Mouse (Mus musculus) lung, adult 2 months (tissue): ENCODE measurements around the gene Gm12888. TPM values are rescaled to one million over a fixed set of nuclear protein-coding genes. Genes with fewer than 3 reads are reported as not detected.
"Not testable (repeated sequence)": the region's sequence is repeated elsewhere in the genome, so short reads cannot be mapped to it uniquely, and the experiment has no call there.

Source experiments
- DNase-seq: peaks from one replicate; pipeline ENCODE4 v3.0.0; 2022
- H3K4me1 ChIP-seq: fragments of 200-500 bp; 2 replicates; pipeline ENCODE4 v1.6.1; 2011; ENCODE audit warnings: low read length; ENCODE audit not compliant: control insufficient read depth, insufficient read depth
- H3K4me3 ChIP-seq: fragments of 200-500 bp; replicated peaks from 2 replicates; pipeline ENCODE3; 2011; ENCODE audit warnings: low read depth, mild to moderate bottlenecking, control low read depth, low read length; ENCODE audit errors: extremely low read depth
- WGBS: fragments of 180-500 bp; shearing (Covaris S2); methylation state at CpG from one replicate; pipeline ENCODE4 v1.1.7; 2018; 5-methylcytosine and 5-hydroxymethylcytosine counted together
- polyA plus RNA-seq: library from polyadenylated mRNA; depleted of rRNA; stranded (reverse); fragments of >200 nt; gene quantifications from 2 replicates; pipeline ENCODE4 v1.2.3, GENCODE M21; 2012; rRNA removed

Gene Gm12888
- polyA plus RNA-seq = not detected in 2 replicates

DNA sequence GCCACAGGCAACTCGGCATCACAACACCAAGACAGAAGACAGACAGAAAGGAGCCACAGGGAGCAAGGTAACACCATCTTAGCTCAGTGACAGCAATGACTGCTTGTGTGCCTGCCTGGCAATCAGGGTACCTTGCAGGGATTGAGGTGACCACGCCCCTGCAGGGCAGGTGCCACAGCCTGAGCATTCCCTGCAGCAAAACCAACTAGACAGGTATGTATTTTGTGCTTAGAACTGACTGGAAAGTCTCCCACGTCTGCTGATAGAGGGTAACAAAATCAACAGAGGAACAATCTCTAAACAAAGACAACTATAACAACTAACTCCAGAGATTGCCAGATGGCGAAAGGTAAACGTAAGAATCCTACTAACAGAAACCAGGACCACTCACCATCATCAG is at the start of gene Gm12888:
Gene Gm12888, minus strand, starts transcription at position 101 of the 400 bp plus-strand sequence.
- DNase-seq, H3K4me1 ChIP-seq, H3K4me3 ChIP-seq: not testable (repeated sequence)
- WGBS = 61% methylated on average over 4 of the region's 5 CpGs

Other genes with a start within 250 kb of the Gm12888 start
- 17.6 and 23.1 TPM in 2 replicates for gene Zmpste24, start 226.7 kb downstream of the Gm12888 start, polyA plus RNA-seq
- not detected in 2 replicates for gene Tmco2, start 215.7 kb downstream of the Gm12888 start, polyA plus RNA-seq
- gene Rlf, start 109.8 kb downstream of the Gm12888 start, polyA plus RNA-seq = 2.8 and 3.9 TPM in 2 replicates
- not detected in 2 replicates for gene Gm12886, start 98.2 kb upstream of the Gm12888 start, polyA plus RNA-seq